Mouse (Mus musculus) liver, postnatal 0 days (tissue): ENCODE measurements around the gene Ccdc57.
"Not testable (repeated sequence)": the region's sequence is repeated elsewhere in the genome, so short reads cannot be mapped to it uniquely, and the experiment has no call there.

Experiments used
- CTCF ChIP-seq: sonication (generic); IDR thresholded peaks from 2 replicates; pipeline ENCODE4 v1.5.1; 2016; ENCODE audit warnings: antibody characterized with exemption, low read depth
- EP300 ChIP-seq: IDR thresholded peaks from 2 replicates; pipeline ENCODE4 v1.6.1; 2016; ENCODE audit warnings: antibody characterized with exemption, low read depth, mild to moderate bottlenecking

DNA sequence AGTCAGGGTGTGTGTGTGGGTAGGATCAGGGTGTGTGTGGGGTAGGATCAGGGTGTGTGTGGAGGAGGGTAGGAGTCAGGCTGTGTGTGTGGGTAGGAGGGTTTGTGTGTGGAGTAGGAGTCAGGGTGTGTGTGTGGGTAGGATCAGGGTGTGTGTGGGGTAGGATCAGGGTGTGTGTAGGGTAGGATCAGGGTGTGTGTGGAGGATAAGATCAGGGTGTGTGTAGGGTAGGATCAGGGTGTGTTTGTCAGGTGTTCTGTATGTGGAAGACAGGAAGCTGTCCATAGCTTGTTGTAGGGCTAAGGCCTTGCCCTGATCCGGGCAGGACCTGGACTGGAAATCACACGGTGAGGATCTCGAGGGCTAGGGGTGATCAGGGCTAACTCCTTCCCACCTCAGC lies 76.7 kb downstream of the Ccdc57 start:
- TF ChIP-seq CTCF, EP300: not testable (repeated sequence)
